Comparison of ENCODE assay signal across 8 mouse cellular contexts in the genomic region with DNA sequence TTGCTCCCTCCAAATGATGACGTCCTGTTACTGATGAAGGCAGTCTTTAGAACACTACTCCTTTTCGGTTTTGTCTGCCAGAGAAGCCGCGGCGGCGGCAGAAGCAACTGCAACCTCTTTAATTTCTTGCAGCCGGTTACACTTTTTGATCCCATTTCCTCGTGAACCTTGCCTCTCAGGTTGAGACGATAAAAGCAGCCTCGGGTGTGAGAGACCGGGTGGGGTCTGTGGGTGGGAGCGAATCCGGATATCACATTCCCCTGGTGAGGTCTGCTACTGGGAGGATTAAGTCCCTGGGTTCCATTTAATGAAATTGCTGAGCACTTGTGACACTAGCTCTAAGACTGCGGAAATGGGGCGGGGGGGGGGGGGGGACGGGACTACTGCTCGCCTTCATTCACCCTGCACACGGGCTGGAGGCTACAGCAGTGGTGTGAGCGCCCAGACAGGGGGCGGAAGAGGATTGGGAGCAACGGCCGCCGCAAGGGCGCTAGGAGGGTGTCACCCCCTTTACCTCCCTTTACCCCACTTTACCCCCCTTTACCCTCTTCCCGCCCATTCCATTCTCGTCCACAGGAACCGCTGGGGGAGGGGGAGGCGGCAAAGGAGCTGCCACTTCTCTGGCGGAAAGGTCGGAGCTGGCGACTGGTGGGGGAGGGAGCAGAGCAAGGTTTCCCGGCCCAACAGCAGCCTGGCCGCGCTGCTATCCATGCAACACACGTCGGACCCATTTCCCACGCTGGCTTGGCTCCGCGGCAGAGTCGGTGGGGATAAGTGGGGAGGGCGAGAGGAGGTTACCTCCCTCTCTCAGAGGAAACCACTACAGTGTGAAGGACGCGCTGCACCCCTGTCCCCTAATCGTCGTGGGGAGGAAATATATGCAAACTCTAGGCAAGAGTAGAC. TPM values are rescaled to one million over a fixed set of nuclear protein-coding genes. Genes with fewer than 3 reads are reported as not detected.
DNase-seq lines count a peak whose midpoint lies in the region; ATAC-seq and TF ChIP-seq lines count a peak whose summit lies in the region.

No protein-coding gene starts in this region.

- H3K36me3 ChIP-seq in C2C12 (ENCODE audit: control insufficient read depth, insufficient read depth) = no peaks in the 10 kb centered on the region
- H3K36me3 ChIP-seq in forebrain, embryonic 12.5 days (replicated peaks) = no peaks in the 10 kb centered on the region
- no peaks in the 10 kb centered on the region for H3K36me3 ChIP-seq in lung, embryonic 14.5 days (ENCODE audit: insufficient read depth)

- under 1% methylated on average over 42 of the region's 45 CpGs for WGBS in forebrain, embryonic 12.5 days
- under 1% methylated on average over 44 of the region's 45 CpGs for WGBS in lung, embryonic 14.5 days

- peak overlapping the region; percentile 93 for H3K4me2 ChIP-seq in forebrain, embryonic 12.5 days
- H3K4me2 ChIP-seq in lung, embryonic 14.5 days = peak overlapping the region; percentile 94

- peak overlapping the region; percentile 71 for H3K9ac ChIP-seq in forebrain, embryonic 12.5 days
- peak overlapping the region; percentile 67 for H3K9ac ChIP-seq in lung, embryonic 14.5 days

- DNase-seq in c-Kit-positive CD71-positive TER-119-negative erythroid progenitor cells, embryonic 14.5 days (ENCODE audit: low read depth) = peak; percentile 40
- DNase-seq in heart, postnatal 10 days = peak; percentile 66 to 77
- DNase-seq in layer of hippocampus, adult 2 months (ENCODE audit: low spot score in 2 of 2) = peak; percentile 48 to 63
- DNase-seq in lung, embryonic 14.5 days = peak; percentile 69
- DNase-seq in ovary, postnatal 10 days (ENCODE audit: low spot score) = peak; percentile 38
- DNase-seq in thymus, postnatal 4 days = peak; percentile 54

- peak; percentile 57 for ATAC-seq in forebrain, embryonic 12.5 days (ENCODE audit: low FRiP score)
- ATAC-seq in lung, embryonic 14.5 days (ENCODE audit: insufficient read depth) = peak; percentile 66

- peaks cover 6% of the 10 kb centered on the region for H3K4me1 ChIP-seq in forebrain, embryonic 12.5 days
- H3K4me1 ChIP-seq in lung, embryonic 14.5 days (ENCODE audit: insufficient read depth) = no peaks in the 10 kb centered on the region

- H3K9me3 ChIP-seq in forebrain, embryonic 12.5 days = no peaks in the 10 kb centered on the region
- no peaks in the 10 kb centered on the region for H3K9me3 ChIP-seq in lung, embryonic 14.5 days (ENCODE audit: low read depth, low read length)

- peak overlapping the region; percentile 38 for H3ac ChIP-seq in C2C12 (ENCODE audit: control insufficient read depth, insufficient read length, low read depth)

- peak overlapping the region; percentile 57 for H3K4me3 ChIP-seq in C2C12 (ENCODE audit: insufficient read depth, poor library complexity, severe bottlenecking)
- peak overlapping the region; percentile 61 for H3K4me3 ChIP-seq in forebrain, embryonic 12.5 days (replicated peaks)
- peak overlapping the region; percentile 80 for H3K4me3 ChIP-seq in layer of hippocampus, adult 2 months
- H3K4me3 ChIP-seq in lung, embryonic 14.5 days (ENCODE audit: low read depth, low read length) = peak overlapping the region; percentile 60

- peak overlapping the region; percentile 86 for H3K27ac ChIP-seq in forebrain, embryonic 12.5 days
- H3K27ac ChIP-seq in layer of hippocampus, adult 2 months = peak overlapping the region; percentile 93
- peak overlapping the region; percentile 91 for H3K27ac ChIP-seq in lung, embryonic 14.5 days (ENCODE audit: low read depth)

- H3K27me3 ChIP-seq in C2C12 (ENCODE audit: control insufficient read depth, insufficient read depth, insufficient read length) = no peaks in the 10 kb centered on the region
- peaks cover 1% of the 10 kb centered on the region; the same call in 1 of the 2 replicates for H3K27me3 ChIP-seq in forebrain, embryonic 12.5 days
- H3K27me3 ChIP-seq in lung, embryonic 14.5 days (ENCODE audit: insufficient read depth, low read length) = peaks cover 7% of the 10 kb centered on the region; the same call in 1 of the 2 replicates

- H3K79me3 ChIP-seq in C2C12 (ENCODE audit: low read depth) = peaks cover 7% of the 10 kb centered on the region

- peak; percentile 64 for TF ChIP-seq CTCF in C2C12 (IDR thresholded peaks at IDR 0.05; ENCODE audit: control insufficient read depth, insufficient read depth, insufficient read length)
- peak; percentile 31 for TF ChIP-seq CTCF in layer of hippocampus, adult 2 months (conservative IDR thresholded peaks at IDR 0.05)
- peak; percentile 52 for TF ChIP-seq CTCF in lung, embryonic 14.5 days (IDR thresholded peaks at IDR 0.05; ENCODE audit: low read depth)

- peaks cover 19% of the 10 kb centered on the region for H3K79me2 ChIP-seq in C2C12 (ENCODE audit: control insufficient read depth, insufficient read depth)

- intact Hi-C loops in heart, postnatal 10 days (cut with DNase I) = loop anchor here (1.0 to 5.0 kb wide), 4 partner anchors 42 to 1111 kb away; no protein-coding TSS in a partner anchor

TF ChIP-seq in C2C12, 6 proteins besides CTCF, POLR2A, EP300 and RAD21:
- TF ChIP-seq MAX (IDR thresholded peaks at IDR 0.05) (no peak), FOSL1 (IDR thresholded peaks at IDR 0.05; ENCODE audit: insufficient read depth, low read length, poor library complexity, severe bottlenecking) (no peak)

RNA-seq across cellular contexts. Expression of gene Pcdh7, which starts 2.9 kb away (rescaled TPM):
- polyA plus RNA-seq in C2C12 (2012; fragmentation: generic; extraction: Trizol) = 24.7 TPM
- polyA plus RNA-seq in forebrain, embryonic 12.5 days (2016; fragmentation: Nextera tagmentation; extraction: Ambion mirVana) = 7.9 and 9.4 TPM in 2 replicates
- 100 to 1,000 TPM; 121 to 128 TPM for total RNA-seq in heart, postnatal 10 days (2021)
- total RNA-seq in layer of hippocampus, adult 2 months (2021) = 10 to 100 TPM; 64.2 to 65.2 TPM
- 4.1 and 4.5 TPM in 2 replicates for polyA plus RNA-seq in lung, embryonic 14.5 days (2014; fragmentation: Nextera tagmentation; extraction: Ambion mirVana)

Comparison
In these comparisons a context has a peak if more than half of its experiments do, and no peak if none do; other contexts are left out.
1. Peak in every context shown above with its lines: DNase-seq, ATAC-seq, H3K4me3 ChIP-seq and H3K27ac ChIP-seq.